Mouse (Mus musculus): ENCODE data around the gene Homer3.

The Homer3 gene

DNA sequence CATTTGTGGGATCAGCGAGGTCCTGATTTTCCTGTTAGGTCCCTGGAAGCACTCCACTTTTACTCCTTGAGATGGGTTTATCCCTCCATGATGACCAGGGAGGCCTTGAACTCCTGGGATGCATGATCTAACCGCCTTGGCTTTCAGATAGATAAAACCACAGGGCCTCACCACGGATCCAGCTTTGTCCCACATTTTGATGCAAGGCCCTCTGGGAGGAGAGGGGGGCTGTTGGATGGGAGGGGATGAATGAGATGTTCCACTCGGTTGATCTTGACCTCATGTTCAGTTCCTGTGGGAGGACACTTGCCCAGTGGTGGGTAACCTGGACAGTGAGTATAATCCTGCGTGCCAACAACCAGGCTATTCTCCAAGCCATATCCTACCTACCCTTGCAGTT, 1.8 kb downstream of the Homer3 start:
- no peak for DNase-seq (ENCODE audit: low spot score)

DNA sequence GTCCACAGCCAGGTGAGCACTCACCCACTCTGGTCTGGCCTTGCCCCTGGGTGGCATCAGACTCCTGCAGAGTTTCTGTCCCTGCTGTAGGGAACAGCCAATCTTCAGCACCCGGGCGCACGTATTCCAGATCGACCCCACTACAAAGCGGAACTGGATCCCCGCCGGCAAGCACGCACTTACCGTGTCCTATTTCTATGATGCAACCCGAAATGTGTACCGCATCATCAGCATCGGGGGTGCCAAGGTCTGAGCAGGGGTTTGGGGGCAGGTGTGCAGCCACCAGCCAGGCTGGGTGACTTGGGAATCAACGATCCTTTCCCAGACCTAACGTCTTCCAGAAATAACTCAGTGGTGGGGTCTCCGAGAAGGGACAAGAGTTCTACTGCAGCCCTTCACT, 2.7 kb downstream of the Homer3 start:
- no peak for DNase-seq (ENCODE audit: low spot score)

GRCm38 (mm10) chr8:70286737-70287136, 4.1 kb downstream of the Homer3 start:
- no peak for DNase-seq (ENCODE audit: low spot score)

DNA sequence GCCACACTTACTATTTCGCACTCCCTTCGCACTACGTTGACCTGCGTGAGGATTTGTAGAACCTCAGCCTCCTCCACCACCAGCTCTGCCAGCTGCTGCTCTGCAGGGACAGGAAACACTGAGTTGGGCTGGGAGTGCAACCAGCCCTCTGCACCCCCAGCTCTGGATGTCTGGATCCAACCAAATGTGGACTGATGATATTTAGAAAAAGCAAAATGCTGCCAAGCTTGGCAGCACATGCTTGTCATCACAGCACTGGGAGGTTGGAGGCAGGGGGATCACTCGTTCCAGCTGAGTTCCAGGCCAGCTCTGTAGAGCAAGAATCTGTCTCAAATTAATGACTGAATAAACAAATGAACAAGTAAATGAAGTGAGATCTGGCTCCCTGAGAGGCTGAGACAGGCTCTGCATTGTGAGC, 11.4 kb downstream of the Homer3 start:
- peak; percentile 51 for DNase-seq (ENCODE audit: low spot score)

DNA sequence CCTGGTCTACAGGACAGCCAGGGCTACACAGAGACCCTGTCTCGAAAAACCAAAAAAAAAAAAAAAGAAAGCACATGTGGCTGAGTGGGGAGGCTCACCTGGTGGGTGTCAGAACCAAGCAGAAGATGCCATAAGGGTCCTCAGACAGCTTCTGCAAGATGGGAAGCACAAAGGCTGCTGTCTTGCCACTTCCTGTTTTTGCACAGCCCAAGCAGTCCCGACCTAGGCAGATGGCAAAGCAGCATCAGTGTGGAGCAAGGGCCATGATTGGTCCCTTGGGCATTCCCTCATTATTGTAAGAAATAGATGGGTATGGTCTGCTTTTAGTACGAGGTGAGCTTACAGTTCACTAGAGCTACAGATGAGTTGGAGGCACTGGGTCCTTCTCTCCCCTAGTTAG, 18.3 kb downstream of the Homer3 start:
- DNase-seq (ENCODE audit: low spot score): no peak

- peak; percentile 95 for DNase-seq (ENCODE audit: low spot score)
Observed at GRCm38 (mm10) chr8:70302358-70302890, 19.8 kb downstream of the Homer3 start, which contains the start of the genes Ddx49 and Cope. Gene Ddx49 (minus strand): TSS chr8:70302489. Gene Cope (plus strand): TSS chr8:70302518.

GRCm38 (mm10) chr8:70302901-70303300, 20.3 kb downstream of the Homer3 start:
- no peak for DNase-seq (ENCODE audit: low spot score)

DNA sequence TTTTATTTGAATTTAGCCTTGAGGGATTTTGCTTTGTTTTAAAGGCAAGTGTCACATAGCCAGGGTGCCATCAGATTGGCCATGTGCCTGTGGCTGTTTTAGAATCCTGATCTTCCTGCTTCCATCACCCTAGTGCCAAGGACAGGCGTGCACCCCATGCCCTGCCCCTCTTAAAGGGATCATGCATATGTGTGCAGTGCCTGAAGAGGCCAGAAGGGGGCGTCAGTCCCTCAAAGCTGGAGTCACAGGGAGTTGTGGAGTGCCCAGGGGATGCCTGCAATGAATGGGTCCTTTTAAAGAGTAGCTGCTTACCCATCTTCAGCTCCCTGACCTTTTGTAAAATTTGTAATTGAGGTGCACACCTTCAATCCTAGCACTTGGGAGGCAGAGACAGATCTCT, 26.7 kb downstream of the Homer3 start:
- DNase-seq (ENCODE audit: low spot score): no peak

- DNase-seq (ENCODE audit: low spot score): no peak
Observed at GRCm38 (mm10) chr8:70313399-70313798, 30.8 kb downstream of the Homer3 start.

DNA sequence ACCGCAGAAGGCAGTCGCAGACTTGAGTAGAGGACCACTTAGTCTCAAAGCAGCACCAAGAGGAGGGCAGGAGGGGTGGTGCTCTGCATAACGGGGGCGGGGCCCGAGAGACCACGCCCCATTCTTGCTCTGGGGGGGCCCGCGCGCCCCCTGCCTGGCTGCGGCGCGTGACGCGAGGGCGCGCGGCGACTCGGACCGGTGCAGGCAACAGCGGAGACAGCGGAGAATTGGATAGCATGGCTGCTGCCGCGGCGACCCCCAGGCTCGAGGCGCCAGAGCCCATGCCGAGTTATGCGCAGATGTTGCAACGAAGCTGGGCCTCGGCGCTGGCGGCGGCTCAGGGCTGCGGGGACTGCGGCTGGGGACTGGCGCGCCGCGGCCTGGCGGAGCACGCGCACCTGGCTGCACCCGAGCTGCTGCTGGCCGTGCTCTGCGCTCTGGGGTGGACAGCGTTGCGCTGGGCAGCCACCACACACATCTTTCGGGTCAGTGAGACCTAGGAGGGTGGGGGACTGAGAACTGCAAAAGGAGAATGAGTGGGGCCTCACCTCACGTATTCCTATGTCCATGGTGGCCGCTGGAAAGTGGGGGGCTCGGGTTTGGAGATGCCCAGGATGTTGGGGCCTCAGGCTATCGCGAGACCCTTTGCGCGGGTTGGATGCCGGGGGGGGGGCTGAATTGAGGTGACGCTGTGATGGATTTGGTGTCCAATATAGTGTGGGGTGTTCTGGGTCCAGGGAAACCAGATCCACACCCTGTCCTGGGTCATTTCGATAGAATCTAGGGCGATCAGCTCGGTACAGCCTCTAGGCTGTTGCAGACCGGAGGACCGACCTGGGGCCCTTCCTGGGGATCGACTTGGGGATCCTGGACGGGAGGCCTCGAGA, 33.2 kb downstream of the Homer3 start, which contains the start of gene Cers1:
TSS of gene Cers1 (plus strand) at position 152 of the 887 bp plus-strand sequence.
- peak; percentile 30 for DNase-seq (ENCODE audit: low spot score)

DNA sequence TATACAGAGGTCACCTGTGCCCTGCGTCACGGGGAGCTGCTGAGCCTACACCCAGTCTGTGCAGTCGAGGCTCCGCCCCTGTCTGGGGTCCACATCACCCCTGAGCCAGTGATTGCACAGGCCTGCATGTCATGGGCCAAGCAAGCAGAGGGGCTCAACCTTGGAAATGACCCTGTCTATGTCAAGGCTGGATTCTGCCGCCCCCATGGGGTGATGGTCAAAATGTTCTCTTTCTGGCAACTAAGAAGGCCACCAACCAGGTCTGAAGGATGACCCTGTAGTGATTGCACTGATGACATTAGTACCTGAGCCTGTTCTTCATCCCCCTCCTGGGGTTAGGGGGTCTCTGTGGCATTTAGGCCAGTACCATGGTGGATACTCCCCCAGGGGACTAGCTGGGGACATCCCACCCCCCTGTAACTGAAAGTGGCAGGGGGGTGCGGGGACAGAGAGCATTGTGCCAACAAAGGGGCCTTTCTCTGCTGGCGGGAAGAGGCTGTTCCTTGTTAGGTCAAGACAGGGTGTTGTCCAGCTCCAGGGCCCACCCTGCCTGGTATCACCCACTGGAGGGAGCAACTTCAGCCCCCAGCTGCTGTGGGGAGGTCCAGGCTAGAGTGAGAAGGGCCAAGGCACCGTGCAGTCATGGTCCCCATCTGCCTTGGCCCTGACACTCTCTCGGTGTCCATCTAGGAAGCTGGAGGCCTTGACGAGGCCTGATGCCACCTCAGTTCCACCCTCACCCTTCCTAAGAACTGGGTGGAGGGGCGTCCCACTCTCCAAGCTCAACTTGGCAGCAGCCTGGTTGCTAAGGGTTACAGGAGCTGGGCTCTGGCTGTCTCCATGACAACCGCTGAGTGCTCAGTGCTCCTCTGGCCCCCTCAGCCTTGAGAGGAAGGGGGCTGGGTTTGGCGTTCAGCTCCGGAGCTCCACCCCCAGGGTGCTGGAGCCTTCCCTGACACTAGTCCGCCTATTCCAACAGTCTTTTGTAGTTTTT, 34.2 kb downstream of the Homer3 start:
- no peak for DNase-seq (ENCODE audit: low spot score)

GRCm38 (mm10) chr8:70317872-70318271, 35.2 kb downstream of the Homer3 start:
- no peak for DNase-seq (ENCODE audit: low spot score)

DNA sequence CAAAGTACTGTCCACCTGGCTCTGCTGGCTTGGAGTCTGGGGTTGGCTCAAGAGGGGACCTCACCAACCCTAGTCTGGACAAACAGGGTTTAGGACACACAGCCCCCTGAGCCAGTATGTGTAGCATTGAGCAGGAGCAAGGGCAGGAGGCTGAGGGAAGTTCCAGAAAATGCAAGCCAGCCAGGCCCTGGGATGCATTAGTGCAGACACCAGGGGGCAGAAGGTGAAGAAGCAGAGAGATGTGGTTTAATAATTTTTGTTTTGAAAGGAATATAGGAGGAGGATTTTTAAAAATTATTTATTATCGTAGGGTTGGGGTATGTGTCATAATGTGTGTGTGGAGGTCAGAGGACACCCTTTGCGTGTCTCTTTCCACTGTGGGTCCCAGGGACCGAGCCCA, 41.1 kb downstream of the Homer3 start:
- no peak for DNase-seq (ENCODE audit: low spot score)

DNA sequence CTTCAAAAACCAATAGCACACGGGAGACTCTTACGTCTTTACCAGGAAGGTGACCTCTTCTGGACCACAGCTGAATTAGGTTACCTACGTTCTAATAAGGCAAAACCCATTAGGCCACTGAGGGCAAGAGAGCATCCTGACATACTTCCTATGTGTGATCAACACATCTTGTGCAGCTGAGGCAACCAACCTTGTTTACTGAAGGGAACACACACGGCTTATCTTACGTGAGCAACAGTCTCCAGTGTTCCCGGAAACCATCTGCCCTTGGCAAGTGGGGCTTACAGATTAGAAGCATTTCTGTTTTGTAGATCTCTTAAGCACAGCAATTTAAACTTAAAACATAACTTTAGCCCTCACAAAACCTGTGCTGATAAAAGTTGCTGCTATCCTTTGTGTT, 44.9 kb downstream of the Homer3 start:
- no peak for DNase-seq (ENCODE audit: low spot score)

GRCm38 (mm10) chr8:70329124-70329834, 46.7 kb downstream of the Homer3 start, which contains the start of gene Gdf1:
Gene Gdf1 (plus strand): TSS chr8:70329817.
- DNase-seq (ENCODE audit: low spot score): no peak

- no peak for DNase-seq (ENCODE audit: low spot score)
Observed at GRCm38 (mm10) chr8:70329835-70330740, 47.5 kb downstream of the Homer3 start.

GRCm38 (mm10) chr8:70330741-70331364, 48.2 kb downstream of the Homer3 start:
- no peak for DNase-seq (ENCODE audit: low spot score)

GRCm38 (mm10) chr8:70331526-70331925, 48.9 kb downstream of the Homer3 start:
- no peak for DNase-seq (ENCODE audit: low spot score)

GRCm38 (mm10) chr8:70332070-70332877, 49.6 kb downstream of the Homer3 start:
- DNase-seq (ENCODE audit: low spot score): peak; percentile 56
